Mouse (Mus musculus) limb, embryonic 11.5 days (tissue): ENCODE data around the gene Itpr2. TPM values are rescaled to one million over a fixed set of nuclear protein-coding genes. Genes with fewer than 3 reads are reported as not detected.
A peak's percentile ranks its signal among the peaks of the same experiment; 100 is the strongest.

Experiments
- ATAC-seq: fragments of 200-750 bp; cut with Nextera tagmentation; 2 replicates; pipeline ENCODE4 v1.8.0; 2017; ENCODE audit warnings: low read depth; ENCODE audit not compliant: insufficient number of reproducible peaks, low FRiP score, low TSS enrichment
- DNase-seq: peaks from one replicate; pipeline ENCODE4 v3.0.0-alpha.2; 2015; ENCODE audit warnings: low spot score
- H3K27ac ChIP-seq: fragments of 300-500 bp; sonication (generic); replicated peaks from 2 replicates; pipeline ENCODE4 v1.5.1; 2014; ENCODE audit warnings: low read depth, mild to moderate bottlenecking, low read length
- H3K27me3 ChIP-seq: fragments of 300-500 bp; sonication (generic); 2 replicates; pipeline ENCODE4 v1.6.1; 2014; ENCODE audit warnings: mild to moderate bottlenecking, low read length, mixed read lengths; ENCODE audit not compliant: control insufficient read depth, insufficient read depth
- H3K36me3 ChIP-seq: fragments of 300-500 bp; sonication (generic); 2 replicates; pipeline ENCODE4 v1.6.1; 2014; ENCODE audit warnings: mild to moderate bottlenecking, low read length, moderate library complexity, mixed read lengths; ENCODE audit not compliant: control insufficient read depth, insufficient read depth
- H3K4me1 ChIP-seq: fragments of 300-500 bp; sonication (generic); 2 replicates; pipeline ENCODE4 v1.6.1; 2014; ENCODE audit warnings: low read length, mixed read lengths; ENCODE audit not compliant: control insufficient read depth, insufficient read depth
- H3K4me2 ChIP-seq: fragments of 300-500 bp; sonication (generic); 2 replicates; pipeline ENCODE4 v1.6.1; 2014; ENCODE audit warnings: low read depth, mild to moderate bottlenecking, moderate library complexity; ENCODE audit not compliant: severe bottlenecking
- H3K4me3 ChIP-seq: fragments of 300-500 bp; sonication (generic); 2 replicates; pipeline ENCODE4 v1.5.1; 2014; ENCODE audit warnings: low read depth, low read length
- H3K9ac ChIP-seq: fragments of 300-500 bp; sonication (generic); 2 replicates; pipeline ENCODE4 v1.6.1; 2014; ENCODE audit warnings: mild to moderate bottlenecking, low read length
- H3K9me3 ChIP-seq: fragments of 300-500 bp; sonication (generic); 2 replicates; pipeline ENCODE4 v1.6.1; 2016; ENCODE audit warnings: low read length; ENCODE audit not compliant: control insufficient read depth
- WGBS: fragments of 180-500 bp; shearing (Covaris S2); extraction: QIAGEN DNeasy Blood & Tissue Kit; methylation state at CpG from one replicate; pipeline ENCODE4 v1.1.7; 2014; 5-methylcytosine and 5-hydroxymethylcytosine counted together
- polyA plus RNA-seq: library from polyadenylated mRNA; unstranded; fragments of >200 nt; fragmentation: Nextera tagmentation; extraction: Ambion mirVana; gene quantifications from 2 replicates; pipeline ENCODE4 v1.2.1, GENCODE M21; 2014

The Itpr2 gene
- polyA plus RNA-seq, 1 experiment from 2014 or later: 5.7 TPM

DNA sequence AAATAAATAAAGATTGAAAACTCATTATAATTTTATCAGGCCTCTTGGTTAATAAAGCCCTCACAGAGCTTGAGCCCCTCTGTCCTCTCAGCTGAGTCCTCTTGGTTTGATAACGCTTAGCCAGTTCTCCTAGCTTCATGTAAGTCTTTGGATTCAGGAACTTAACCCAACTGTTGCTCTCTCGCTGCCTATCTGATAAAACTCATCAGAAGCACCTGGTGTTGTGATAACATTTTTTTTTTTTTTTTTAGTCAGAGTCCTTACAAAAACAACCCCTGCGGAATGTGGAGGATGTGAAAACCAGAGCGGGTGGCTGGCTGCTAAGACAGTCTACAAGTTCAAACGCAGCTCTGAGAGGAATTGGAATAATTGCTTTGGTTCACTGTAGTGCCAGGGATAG lies 45.3 kb downstream of the Itpr2 start:
- H3K4me1 ChIP-seq: no peaks in the 10 kb centered on the region
- H3K27me3 ChIP-seq: no peaks in the 10 kb centered on the region
- no peak overlapping the region for H3K4me3 ChIP-seq
- ATAC-seq: no peak
- H3K36me3 ChIP-seq: no peaks in the 10 kb centered on the region
- no peak overlapping the region for H3K9ac ChIP-seq
- no peaks in the 10 kb centered on the region for H3K9me3 ChIP-seq
- WGBS: 89% methylated on average over 5 of the region's 5 CpGs
- no peak overlapping the region for H3K4me2 ChIP-seq
- H3K27ac ChIP-seq: no peak overlapping the region
- no peak for DNase-seq

- Histone ChIP-seq H3K36me3 (no peaks in the 10 kb centered on the region), H3K27me3 (no peaks in the 10 kb centered on the region), H3K4me2 (no peak overlapping the region), H3K4me3 (no peak overlapping the region), H3K27ac (no peak overlapping the region), H3K9ac (no peak overlapping the region), H3K9me3 (no peaks in the 10 kb centered on the region), H3K4me1 (no peaks in the 10 kb centered on the region)
- WGBS: 88% methylated on average over 10 of the region's 10 CpGs
- DNase-seq: no peak
- ATAC-seq: no peak
Observed at GRCm38 (mm10) chr6:146454520-146455511, 47.2 kb downstream of the Itpr2 start.

DNA sequence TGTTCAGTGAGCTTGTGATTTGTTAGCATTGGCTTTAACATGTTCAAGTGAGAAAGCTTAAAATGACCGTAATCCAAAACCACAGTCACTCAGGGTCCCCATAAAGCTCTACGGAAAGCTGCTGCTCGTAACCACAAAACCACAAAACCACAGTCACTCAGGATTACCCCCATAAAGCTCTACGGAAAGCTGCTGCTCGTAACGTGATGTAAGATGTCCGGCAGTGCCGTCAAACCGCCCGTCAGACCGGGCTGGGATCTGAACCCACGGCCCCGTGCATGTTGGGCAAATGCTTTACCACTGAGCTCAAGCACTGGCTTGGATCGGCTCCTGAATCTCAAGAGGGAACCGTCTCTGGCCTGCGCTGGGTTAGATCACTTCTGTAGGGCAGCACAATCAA lies 49.5 kb downstream of the Itpr2 start:
- H3K36me3 ChIP-seq: no peaks in the 10 kb centered on the region
- no peak for ATAC-seq
- no peak overlapping the region for H3K4me3 ChIP-seq
- 81% methylated on average over 16 of the region's 16 CpGs for WGBS
- no peak overlapping the region for H3K27ac ChIP-seq
- H3K4me2 ChIP-seq: no peak overlapping the region
- no peaks in the 10 kb centered on the region for H3K4me1 ChIP-seq
- DNase-seq: no peak
- H3K9ac ChIP-seq: no peak overlapping the region
- H3K27me3 ChIP-seq: no peaks in the 10 kb centered on the region
- no peaks in the 10 kb centered on the region for H3K9me3 ChIP-seq

DNA sequence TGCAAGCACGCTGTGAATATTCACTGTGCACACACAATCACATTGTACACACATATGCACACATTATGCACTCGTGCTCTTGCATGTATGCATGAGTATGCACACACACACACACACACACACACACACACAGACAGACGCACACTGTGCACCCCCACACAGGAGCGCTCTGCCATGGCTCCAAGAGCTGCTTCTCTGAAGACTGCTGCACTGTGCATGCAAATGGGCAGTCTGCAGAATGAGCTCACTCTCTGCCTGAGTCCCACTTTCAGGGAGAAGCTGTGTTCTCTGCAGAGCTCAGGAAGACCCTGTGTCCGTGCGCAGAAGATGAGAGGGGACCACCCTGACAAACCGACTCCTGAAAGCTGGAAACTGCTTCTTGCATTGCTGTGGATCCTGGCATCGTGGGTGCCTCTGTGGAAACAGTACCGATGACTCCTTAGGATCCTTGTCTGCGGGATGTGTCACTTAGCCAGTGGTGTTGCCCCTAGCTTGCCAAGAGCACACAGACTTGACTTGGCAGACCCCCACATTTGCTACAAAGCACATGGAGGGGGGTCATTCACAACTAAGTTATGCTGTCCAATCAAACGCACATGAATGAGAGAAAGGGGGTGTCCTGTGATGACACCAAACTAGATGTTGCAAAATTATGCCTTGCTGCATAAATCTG lies 55.9 kb downstream of the Itpr2 start:
- WGBS: 90% methylated on average over 11 of the region's 11 CpGs
- Histone ChIP-seq H3K4me2 (no peak overlapping the region), H3K9me3 (no peaks in the 10 kb centered on the region), H3K4me3 (no peak overlapping the region), H3K9ac (no peak overlapping the region), H3K4me1 (no peaks in the 10 kb centered on the region), H3K36me3 (no peaks in the 10 kb centered on the region), H3K27me3 (no peaks in the 10 kb centered on the region), H3K27ac (no peak overlapping the region)
- DNase-seq (no peak), ATAC-seq (no peak)

DNA sequence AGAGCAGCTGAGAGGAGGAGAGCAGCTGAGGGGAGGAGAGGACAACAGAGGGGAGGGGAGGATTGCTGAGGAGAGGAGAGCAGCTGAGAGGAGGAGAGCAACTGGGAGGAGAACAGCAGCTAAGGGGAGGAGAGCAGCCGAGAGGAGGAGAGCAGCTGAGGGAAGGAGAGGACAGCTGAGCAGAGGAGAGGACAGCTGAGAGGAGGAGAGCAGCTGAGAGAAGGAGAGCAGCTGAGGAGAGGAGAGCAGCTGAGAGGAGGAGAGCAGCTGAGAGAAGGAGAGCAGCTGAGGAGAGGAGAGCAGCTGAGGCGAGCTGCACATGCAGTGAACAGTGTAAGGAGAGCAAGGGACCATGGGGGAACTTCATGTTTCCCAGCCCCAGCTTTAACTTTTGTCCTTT lies 62.2 kb downstream of the Itpr2 start:
- H3K27me3 ChIP-seq: no peaks in the 10 kb centered on the region
- no peak overlapping the region for H3K4me3 ChIP-seq
- DNase-seq (no peak), ATAC-seq (no peak)
- no peaks in the 10 kb centered on the region for H3K9me3 ChIP-seq
- H3K36me3 ChIP-seq: no peaks in the 10 kb centered on the region
- no peaks in the 10 kb centered on the region for H3K4me1 ChIP-seq
- WGBS: 49% methylated on average over 2 of the region's 2 CpGs
- H3K27ac ChIP-seq: no peak overlapping the region
- H3K9ac ChIP-seq: no peak overlapping the region
- no peak overlapping the region for H3K4me2 ChIP-seq

DNA sequence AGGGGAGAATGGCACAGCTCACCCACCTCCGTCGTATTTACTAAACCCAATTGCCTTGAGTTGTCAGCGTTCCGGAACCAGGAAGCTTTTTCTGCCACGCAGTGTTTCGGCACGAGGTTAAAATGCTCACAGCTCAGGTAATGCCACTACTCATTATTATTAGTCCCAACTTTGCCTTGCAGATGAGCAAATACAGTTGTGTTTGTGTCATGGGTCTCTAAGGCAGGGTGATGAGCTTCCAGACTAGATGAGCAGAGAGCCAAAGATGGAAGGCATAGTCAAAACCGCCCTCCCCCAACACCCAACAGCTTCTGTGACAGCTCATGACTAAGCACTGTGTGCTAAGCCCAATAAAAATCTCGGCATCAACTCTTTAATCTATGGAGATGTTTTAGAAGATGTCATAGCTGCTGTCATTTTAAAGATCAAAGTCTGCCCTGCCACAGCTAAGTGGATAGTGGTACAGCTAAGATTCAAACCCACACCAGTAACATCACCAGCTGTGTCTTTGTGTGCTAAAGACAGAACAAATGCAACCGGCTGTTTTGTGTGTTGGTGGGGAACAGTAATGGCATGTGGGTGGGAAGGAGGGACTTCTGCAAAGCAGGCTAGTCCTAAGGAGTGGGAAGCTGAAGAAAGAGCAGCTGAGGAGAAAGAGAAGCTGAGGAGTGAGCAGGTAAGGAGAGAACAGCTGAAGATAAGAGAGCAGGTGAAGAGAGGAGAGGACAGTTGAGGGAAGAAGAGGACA lies 62.8 kb downstream of the Itpr2 start:
- H3K4me1 ChIP-seq: no peaks in the 10 kb centered on the region
- H3K36me3 ChIP-seq: no peaks in the 10 kb centered on the region
- H3K4me3 ChIP-seq: no peak overlapping the region
- no peak overlapping the region for H3K27ac ChIP-seq
- H3K9me3 ChIP-seq: no peaks in the 10 kb centered on the region
- ATAC-seq (no peak), DNase-seq (no peak)
- H3K27me3 ChIP-seq: no peaks in the 10 kb centered on the region
- H3K4me2 ChIP-seq: no peak overlapping the region
- 77% methylated on average over 10 of the region's 10 CpGs for WGBS
- H3K9ac ChIP-seq: no peak overlapping the region

DNA sequence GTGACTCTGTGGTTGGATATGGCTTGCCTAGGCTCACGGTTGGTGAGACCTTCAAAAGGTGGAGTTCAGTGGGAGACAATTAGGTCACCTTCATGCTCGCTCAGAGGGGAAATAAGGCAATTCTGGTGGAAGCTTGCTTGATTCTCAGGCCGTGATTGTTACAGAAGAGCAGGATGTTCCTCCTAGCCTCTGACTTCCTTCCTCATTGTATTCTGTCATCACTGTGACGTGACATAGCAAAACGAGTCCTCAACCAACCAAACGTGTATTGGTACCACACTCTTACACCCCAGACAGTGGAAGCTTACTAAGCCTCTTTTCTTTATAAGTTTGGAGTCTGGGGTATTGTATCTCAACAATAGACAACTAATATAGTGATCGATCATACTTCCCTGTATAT lies 64.0 kb downstream of the Itpr2 start:
- H3K4me3 ChIP-seq: no peak overlapping the region
- H3K27ac ChIP-seq: no peak overlapping the region
- H3K4me1 ChIP-seq: no peaks in the 10 kb centered on the region
- H3K27me3 ChIP-seq: no peaks in the 10 kb centered on the region
- no peaks in the 10 kb centered on the region for H3K36me3 ChIP-seq
- 86% methylated on average over 7 of the region's 7 CpGs for WGBS
- H3K9ac ChIP-seq: no peak overlapping the region
- ATAC-seq (no peak), DNase-seq (no peak)
- no peaks in the 10 kb centered on the region for H3K9me3 ChIP-seq
- H3K4me2 ChIP-seq: no peak overlapping the region

DNA sequence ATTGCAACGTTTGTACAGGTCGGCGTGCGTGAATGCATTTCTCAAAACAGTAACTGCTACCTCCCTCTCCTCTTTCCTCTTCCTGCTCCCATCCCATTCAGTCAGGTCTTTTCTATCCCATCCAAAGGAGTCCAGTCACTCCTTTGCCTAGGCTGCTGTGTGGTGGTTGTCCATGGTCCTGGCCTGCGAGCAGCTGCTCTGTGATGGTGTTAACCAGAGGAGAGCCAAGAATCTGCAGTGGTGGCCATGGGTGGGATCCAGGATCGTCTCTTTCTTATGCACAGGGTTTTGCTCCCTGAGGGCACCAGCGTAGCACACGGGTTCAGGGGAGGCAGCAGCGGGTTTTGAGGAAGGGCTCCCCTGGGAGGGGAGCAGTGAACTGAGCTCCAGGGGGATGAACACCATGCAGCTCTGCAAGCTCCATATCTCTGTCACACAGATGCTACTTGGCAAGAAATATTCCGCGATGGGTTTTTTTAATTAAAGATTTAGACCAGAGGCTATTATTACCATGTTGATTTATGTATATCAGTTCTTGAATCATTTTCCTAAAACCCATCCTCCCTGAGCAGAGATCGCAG lies 65.0 kb downstream of the Itpr2 start:
- H3K36me3 ChIP-seq: no peaks in the 10 kb centered on the region
- no peaks in the 10 kb centered on the region for H3K27me3 ChIP-seq
- no peak overlapping the region for H3K4me2 ChIP-seq
- H3K4me1 ChIP-seq: no peaks in the 10 kb centered on the region
- H3K4me3 ChIP-seq: no peak overlapping the region
- no peak overlapping the region for H3K27ac ChIP-seq
- no peak for ATAC-seq
- WGBS: 54% methylated on average over 12 of the region's 12 CpGs
- peak; percentile 57 for DNase-seq
- H3K9ac ChIP-seq: no peak overlapping the region
- no peaks in the 10 kb centered on the region for H3K9me3 ChIP-seq
